Mouse (Mus musculus) ES-Bruce4 (cell line): ENCODE data around the gene Arhgef1.

Experiments
- CTCF ChIP-seq: IDR thresholded peaks from one replicate; pipeline ENCODE4 v1.8.1; 2011; ENCODE audit warnings: low read depth, low read length
- POLR2A ChIP-seq: IDR thresholded peaks from one replicate; pipeline ENCODE4 v1.8.1; 2011; ENCODE audit warnings: low read length; ENCODE audit not compliant: insufficient read depth

DNA sequence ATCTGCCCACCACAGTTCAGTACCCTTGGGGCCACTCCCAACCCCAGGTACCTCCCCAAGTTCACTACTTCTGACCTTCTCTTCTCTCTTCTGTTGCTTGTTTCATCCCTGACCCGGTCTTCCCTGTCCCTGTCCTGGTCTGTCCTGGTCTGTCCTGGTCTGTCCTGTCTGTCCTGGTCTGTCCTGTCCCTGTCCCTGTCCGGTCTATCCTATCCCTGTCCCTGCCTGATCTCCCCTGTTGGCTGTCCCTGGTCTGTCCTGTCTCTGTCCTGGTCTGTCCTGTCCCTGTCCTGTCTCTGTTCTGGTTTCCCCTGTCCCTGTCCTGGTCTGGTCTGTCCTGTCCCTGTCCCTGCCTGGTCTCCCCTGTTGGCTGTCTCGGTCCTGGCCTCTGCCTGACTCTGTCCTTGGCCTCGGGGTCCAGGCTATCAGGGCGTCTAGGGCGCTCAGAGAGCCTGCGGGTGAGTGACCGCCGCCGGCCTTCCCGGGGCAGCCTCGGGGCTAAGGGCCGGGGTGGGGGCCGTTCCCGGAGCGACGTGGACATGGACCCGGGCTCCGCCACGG lies 16.1 kb downstream of the Arhgef1 start:
- TF ChIP-seq CTCF (no peak), POLR2A (no peak)
